Mouse (Mus musculus) liver, adult 2 months (tissue): ENCODE measurements around the gene Utf1. TPM values are rescaled to one million over a fixed set of nuclear protein-coding genes. Genes with fewer than 3 reads are reported as not detected.

Experiments
- DNase-seq: peaks from one replicate; pipeline ENCODE4 v3.0.0-alpha.2; 2011; ENCODE audit warnings: low read depth, low spot score; ENCODE audit errors: extremely low read depth
- H3K27ac ChIP-seq: fragments of 200-500 bp; replicated peaks from 2 replicates; pipeline ENCODE4 v1.5.1; 2012; ENCODE audit warnings: low read depth, mild to moderate bottlenecking, control low read depth, inconsistent platforms, low read length; ENCODE audit not compliant: insufficient read depth
- H3K27me3 ChIP-seq: fragments of 200-500 bp; 2 replicates; pipeline ENCODE4 v1.6.1; 2012; ENCODE audit warnings: mild to moderate bottlenecking, moderate library complexity, low read length, inconsistent platforms; ENCODE audit not compliant: control insufficient read depth, insufficient read depth
- H3K36me3 ChIP-seq: fragments of 200-500 bp; 2 replicates; pipeline ENCODE4 v1.6.1; 2012; ENCODE audit warnings: low read length, inconsistent platforms; ENCODE audit not compliant: control insufficient read depth, insufficient read depth
- H3K4me1 ChIP-seq: fragments of 200-500 bp; 2 replicates; pipeline ENCODE4 v1.6.1; 2011; ENCODE audit warnings: low read length; ENCODE audit not compliant: control insufficient read depth, insufficient read depth
- H3K4me3 ChIP-seq: fragments of 200-500 bp; 2 replicates; pipeline ENCODE4 v1.5.1; 2011; ENCODE audit warnings: low read depth, mild to moderate bottlenecking, control low read depth, low read length, moderate library complexity; ENCODE audit not compliant: insufficient read depth
- H3K79me2 ChIP-seq: fragments of 200-500 bp; 2 replicates; pipeline ENCODE4 v1.6.1; 2012; ENCODE audit warnings: inconsistent platforms, mild to moderate bottlenecking, low read length, moderate library complexity; ENCODE audit not compliant: control insufficient read depth, insufficient read depth
- H3K9ac ChIP-seq: fragments of 200-500 bp; 2 replicates; pipeline ENCODE4 v1.6.1; 2012; ENCODE audit warnings: low read depth, mild to moderate bottlenecking, control low read depth, inconsistent platforms, low read length
- CTCF ChIP-seq: fragments of 200-500 bp; IDR thresholded peaks from 2 replicates; pipeline ENCODE4 v1.5.1; 2011; ENCODE audit warnings: low read depth, low read length, control low read depth
- POLR2A ChIP-seq: fragments of 200-500 bp; IDR thresholded peaks from 2 replicates; pipeline ENCODE4 v1.6.1; 2011; ENCODE audit warnings: low read length, control low read depth; ENCODE audit not compliant: insufficient read depth; ENCODE audit errors: extremely low read depth
- WGBS: fragments of 180-500 bp; shearing (Covaris S2); methylation state at CpG from one replicate; pipeline ENCODE4 v1.1.7; 2018; 5-methylcytosine and 5-hydroxymethylcytosine counted together
- polyA plus RNA-seq: library from polyadenylated mRNA; depleted of rRNA; stranded (reverse); fragments of >200 nt; gene quantifications from 2 replicates; pipeline ENCODE4 v1.2.3, GENCODE M21; 2012
- total RNA-seq: library from RNA; depleted of rRNA; stranded (reverse); fragments of >200 nt; gene quantifications from 2 replicates; pipeline ENCODE4 v1.2.3, GENCODE M21; 2014

Gene Utf1
- total and polyA plus RNA-seq, 2 experiments: not detected

DNA sequence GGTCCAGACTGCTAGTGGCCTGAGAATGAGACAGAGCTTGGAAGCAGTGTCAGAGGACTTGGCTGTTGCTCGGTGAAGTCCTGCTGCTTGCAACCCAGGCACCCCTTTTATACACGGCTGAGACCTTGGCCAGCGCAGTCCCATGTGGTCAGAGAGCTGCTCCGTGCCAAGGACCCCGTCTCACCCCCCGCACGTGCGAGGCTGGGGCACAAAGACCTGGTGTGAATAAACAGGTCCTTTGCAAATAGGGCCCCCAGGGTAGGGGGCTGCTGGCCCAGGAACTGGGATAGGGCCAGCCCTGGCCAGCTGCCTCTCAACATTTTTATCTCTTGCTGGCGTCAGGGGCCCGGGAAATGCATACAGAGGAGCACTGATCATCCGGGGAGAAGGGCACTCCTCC lies 14.4 kb downstream of the Utf1 start:
- no peak for DNase-seq
- TF ChIP-seq CTCF (no peak), POLR2A (no peak)
- no peaks in the 10 kb centered on the region for H3K4me1 ChIP-seq
- H3K27ac ChIP-seq: no peak overlapping the region
- H3K9ac ChIP-seq: no peak overlapping the region
- no peaks in the 10 kb centered on the region for H3K27me3 ChIP-seq
- no peaks in the 10 kb centered on the region for H3K36me3 ChIP-seq
- 21% methylated on average over 11 of the region's 11 CpGs for WGBS
- H3K79me2 ChIP-seq: no peaks in the 10 kb centered on the region
- no peak overlapping the region for H3K4me3 ChIP-seq

DNA sequence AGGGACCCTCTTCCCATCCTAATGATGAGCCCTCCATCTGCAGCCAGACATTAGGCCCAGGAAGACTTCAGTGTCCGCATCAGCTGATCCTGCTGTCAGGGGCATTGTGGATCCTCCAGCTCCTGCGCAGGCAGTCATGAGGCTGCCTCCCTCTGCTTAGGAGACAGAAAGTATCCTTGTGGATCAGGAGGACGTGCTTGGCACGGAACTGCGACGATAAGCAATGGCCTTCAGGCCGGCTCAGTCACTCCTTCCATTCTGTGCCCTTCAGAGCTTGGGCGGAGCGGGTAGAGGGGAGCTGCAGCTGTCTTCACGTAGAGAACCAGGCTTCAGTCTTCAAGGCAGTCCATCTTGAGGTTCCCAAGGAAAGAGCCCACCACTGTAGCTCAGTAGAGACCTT lies 17.6 kb downstream of the Utf1 start:
- no peaks in the 10 kb centered on the region for H3K79me2 ChIP-seq
- H3K4me3 ChIP-seq: no peak overlapping the region
- DNase-seq: no peak
- H3K27ac ChIP-seq: no peak overlapping the region
- H3K36me3 ChIP-seq: no peaks in the 10 kb centered on the region
- TF ChIP-seq POLR2A: no peak
- TF ChIP-seq CTCF: no peak
- H3K27me3 ChIP-seq: no peaks in the 10 kb centered on the region
- no peaks in the 10 kb centered on the region for H3K4me1 ChIP-seq
- 83% methylated on average over 10 of the region's 10 CpGs for WGBS
- no peak overlapping the region for H3K9ac ChIP-seq

DNA sequence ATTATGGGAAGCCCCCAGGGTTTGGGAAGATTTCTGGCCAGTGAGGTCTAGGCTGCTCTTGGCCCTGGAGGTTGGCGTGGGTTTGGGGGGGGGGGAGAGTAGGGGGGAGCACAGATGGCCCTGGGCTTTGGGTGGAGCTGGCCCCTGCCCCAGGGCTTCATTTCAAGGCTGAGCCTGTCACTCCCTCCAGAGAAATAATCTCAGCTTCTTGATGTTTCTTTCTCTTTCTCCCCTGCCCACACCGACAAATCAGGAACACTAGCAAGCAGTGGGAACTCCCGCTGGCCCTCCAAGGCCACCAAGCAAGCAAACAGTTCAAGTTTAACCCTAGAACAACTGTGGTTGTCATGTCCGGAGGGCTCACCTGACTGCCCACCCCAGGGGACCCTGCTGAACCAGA lies 20.2 kb downstream of the Utf1 start:
- TF ChIP-seq POLR2A (no peak), CTCF (no peak)
- WGBS: 51% methylated on average over 4 of the region's 4 CpGs
- no peaks in the 10 kb centered on the region for H3K36me3 ChIP-seq
- H3K79me2 ChIP-seq: no peaks in the 10 kb centered on the region
- H3K4me1 ChIP-seq: no peaks in the 10 kb centered on the region
- H3K4me3 ChIP-seq: no peak overlapping the region
- no peak for DNase-seq
- no peaks in the 10 kb centered on the region for H3K27me3 ChIP-seq
- H3K27ac ChIP-seq: no peak overlapping the region
- H3K9ac ChIP-seq: no peak overlapping the region

DNA sequence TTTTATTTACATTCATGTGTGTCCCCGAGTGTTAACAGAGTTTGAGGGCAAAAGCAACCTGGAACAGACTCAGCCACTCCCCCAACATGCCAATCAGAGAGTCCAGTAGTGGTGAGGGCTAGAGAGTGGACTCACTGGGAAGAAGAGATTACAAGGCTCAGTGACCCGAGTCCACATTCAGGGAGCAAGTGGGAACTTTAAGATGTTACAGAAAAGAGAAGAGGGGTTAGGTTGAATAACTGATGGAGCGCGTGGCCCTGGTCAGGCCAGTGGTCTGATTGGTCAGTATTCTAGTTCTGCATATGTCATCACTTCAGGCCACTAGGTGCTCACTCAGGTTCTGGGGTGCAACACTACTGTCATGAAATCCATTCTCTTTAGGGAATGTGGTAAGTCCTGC lies 23.6 kb downstream of the Utf1 start:
- H3K27ac ChIP-seq: no peak overlapping the region
- H3K79me2 ChIP-seq: no peaks in the 10 kb centered on the region
- no peak for TF ChIP-seq CTCF
- TF ChIP-seq POLR2A: no peak
- 29% methylated on average over 4 of the region's 4 CpGs for WGBS
- no peaks in the 10 kb centered on the region for H3K4me1 ChIP-seq
- no peak overlapping the region for H3K4me3 ChIP-seq
- H3K9ac ChIP-seq: no peak overlapping the region
- DNase-seq: no peak
- no peaks in the 10 kb centered on the region for H3K36me3 ChIP-seq
- no peaks in the 10 kb centered on the region for H3K27me3 ChIP-seq

DNA sequence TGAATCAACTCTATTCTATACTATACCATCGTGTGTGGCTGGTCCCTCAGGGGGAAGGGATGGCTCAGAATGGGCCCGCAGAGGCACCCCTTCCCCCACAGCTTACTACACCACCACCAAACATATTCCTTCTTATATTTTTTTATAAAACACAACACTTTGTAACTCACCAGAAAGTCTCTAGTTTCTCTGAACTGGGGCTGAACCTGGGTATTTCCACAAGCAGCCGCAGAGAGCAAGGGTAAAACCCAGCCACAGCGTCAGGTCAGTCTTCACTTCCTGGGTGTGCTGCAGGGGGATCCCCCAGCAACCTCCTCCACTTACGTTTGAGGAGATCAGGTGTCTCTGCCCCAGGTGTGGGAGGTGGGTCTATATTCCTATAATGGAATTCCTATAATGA lies 24.8 kb downstream of the Utf1 start:
- Histone ChIP-seq H3K27me3 (no peaks in the 10 kb centered on the region), H3K27ac (no peak overlapping the region), H3K4me3 (no peak overlapping the region), H3K9ac (no peak overlapping the region), H3K79me2 (no peaks in the 10 kb centered on the region), H3K36me3 (no peaks in the 10 kb centered on the region), H3K4me1 (no peaks in the 10 kb centered on the region)
- 62% methylated on average over 5 of the region's 5 CpGs for WGBS
- DNase-seq: no peak
- no peak for TF ChIP-seq POLR2A
- TF ChIP-seq CTCF: no peak

DNA sequence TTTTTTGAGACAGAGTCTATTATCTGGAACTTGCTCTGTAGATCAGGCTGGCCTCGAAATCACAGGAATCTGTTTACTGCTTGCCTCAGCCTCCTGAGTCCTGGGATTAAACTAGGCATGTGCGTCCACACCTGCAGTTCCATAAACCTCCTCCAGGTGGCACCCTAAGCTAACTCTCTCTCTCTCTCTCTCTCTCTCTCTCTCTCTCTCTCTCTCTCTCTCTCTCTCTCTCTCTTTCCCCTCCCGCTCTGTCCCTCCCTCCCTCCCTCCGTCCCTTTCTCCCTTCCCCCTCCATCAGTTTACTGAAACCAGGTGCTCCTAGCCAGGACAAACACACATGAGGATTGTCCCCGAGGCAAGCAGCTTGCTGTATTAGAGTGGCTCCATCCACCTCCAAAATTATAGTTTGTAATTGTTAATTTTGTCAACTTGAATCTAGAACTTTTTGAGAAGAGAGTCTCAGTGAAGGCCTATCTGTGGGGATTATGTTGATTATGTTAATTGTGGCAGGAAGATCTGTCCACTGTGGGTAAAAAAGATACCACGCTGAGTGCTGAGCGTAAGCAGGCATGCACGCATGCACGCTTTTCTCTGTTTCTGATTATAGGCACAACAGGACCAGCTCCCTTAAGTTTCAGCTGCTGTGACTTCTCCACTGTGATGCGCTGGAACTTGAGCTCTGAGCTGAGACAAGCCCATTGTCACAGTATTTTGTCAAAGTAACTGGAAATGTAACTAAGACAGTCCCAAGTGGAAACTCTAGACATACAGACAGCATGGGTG lies 25.9 kb downstream of the Utf1 start:
- Histone ChIP-seq H3K27ac (no peak overlapping the region), H3K79me2 (no peaks in the 10 kb centered on the region), H3K4me3 (no peak overlapping the region), H3K9ac (no peak overlapping the region), H3K4me1 (no peaks in the 10 kb centered on the region), H3K27me3 (no peaks in the 10 kb centered on the region), H3K36me3 (no peaks in the 10 kb centered on the region)
- peak; percentile 70 for TF ChIP-seq CTCF
- TF ChIP-seq POLR2A: no peak
- peak; percentile 53 for DNase-seq
- WGBS: 47% methylated on average over 10 of the region's 10 CpGs
